Mouse (Mus musculus) midbrain, embryonic 10.5 days (tissue): Measurements from ENCODE around the gene Olfr689. TPM values are rescaled to one million over a fixed set of nuclear protein-coding genes. Genes with fewer than 3 reads are reported as not detected.

Experiments used
- polyA plus RNA-seq: library from polyadenylated mRNA; unstranded; fragments of >200 nt; fragmentation: Nextera tagmentation; extraction: Ambion mirVana; gene quantifications from 2 replicates; pipeline ENCODE4 v1.2.1, GENCODE M21; 2016

Gene Olfr689
- polyA plus RNA-seq, 1 experiment from 2014 or later = 0.02 TPM

Other genes with a start within 250 kb of the Olfr689 start
- not detected in 2 replicates for gene Olfr678, start 246.7 kb upstream of the Olfr689 start, polyA plus RNA-seq
- not detected in 2 replicates for gene Olfr679, start 230.0 kb upstream of the Olfr689 start, polyA plus RNA-seq
- gene Olfr680-ps1, start 218.3 kb upstream of the Olfr689 start, polyA plus RNA-seq = not detected in 2 replicates
- gene Olfr681, start 194.3 kb upstream of the Olfr689 start, polyA plus RNA-seq = not detected in 2 replicates
- not detected in 2 replicates for gene Olfr683, start 164.2 kb upstream of the Olfr689 start, polyA plus RNA-seq
- not detected in 2 replicates for gene Olfr684, start 147.5 kb upstream of the Olfr689 start, polyA plus RNA-seq
- not detected in 2 replicates for gene Olfr685, start 125.2 kb upstream of the Olfr689 start, polyA plus RNA-seq
- gene Olfr686, start 103.7 kb upstream of the Olfr689 start, polyA plus RNA-seq = not detected in 2 replicates
- not detected in 2 replicates for gene Olfr688, start 23.1 kb upstream of the Olfr689 start, polyA plus RNA-seq
- not detected in 2 replicates for gene Olfr690, start 22.9 kb downstream of the Olfr689 start, polyA plus RNA-seq
- not detected in 2 replicates for gene Olfr691, start 31.1 kb downstream of the Olfr689 start, polyA plus RNA-seq
- gene Olfr692, start 57.1 kb downstream of the Olfr689 start, polyA plus RNA-seq = not detected in 2 replicates
- gene Gm5901, start 63.9 kb downstream of the Olfr689 start, polyA plus RNA-seq = not detected in 2 replicates
- gene Fam160a2, start 88.9 kb downstream of the Olfr689 start, polyA plus RNA-seq = 38.6 and 39.3 TPM in 2 replicates
- 0.12 TPM in 1 of 2 replicates, not detected in the other for gene Cnga4, start 93.4 kb downstream of the Olfr689 start, polyA plus RNA-seq
- gene Cckbr, start 114.6 kb downstream of the Olfr689 start, polyA plus RNA-seq = 0.20 and 0.27 TPM in 2 replicates
- 19.8 and 20.5 TPM in 2 replicates for gene Cavin3, start 171.1 kb downstream of the Olfr689 start, polyA plus RNA-seq
- 34.2 and 41.7 TPM in 2 replicates for gene Smpd1, start 243.2 kb downstream of the Olfr689 start, polyA plus RNA-seq